Mouse (Mus musculus): Measurements from ENCODE around the gene Gm21119.
"Not testable (repeated sequence)": the region's sequence is repeated elsewhere in the genome, so short reads cannot be mapped to it uniquely, and the experiment has no call there.

Gm21119 gene

DNA sequence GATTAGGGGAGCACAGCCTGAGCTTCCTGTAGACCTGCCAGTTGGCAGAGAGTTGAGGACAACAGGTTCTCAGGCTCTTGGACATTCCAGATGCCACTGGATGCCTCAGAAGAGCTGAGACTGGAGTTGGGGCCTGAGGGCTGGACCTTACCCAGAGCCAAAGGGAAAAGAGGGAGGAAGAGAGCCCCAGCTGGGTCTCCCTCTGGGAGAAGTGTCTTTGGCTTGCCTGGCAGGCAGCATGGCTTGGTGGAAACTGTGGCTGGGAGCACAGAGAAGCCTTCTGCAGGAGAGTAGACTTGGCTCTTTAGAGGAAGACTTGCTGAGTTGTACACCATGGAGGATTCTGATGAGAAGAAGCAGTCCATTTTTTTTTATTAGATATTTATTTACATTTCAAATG lies 38.3 kb downstream of the Gm21119 start:
- DNase-seq (ENCODE audit: low read depth), result not testable (repeated sequence)

DNA sequence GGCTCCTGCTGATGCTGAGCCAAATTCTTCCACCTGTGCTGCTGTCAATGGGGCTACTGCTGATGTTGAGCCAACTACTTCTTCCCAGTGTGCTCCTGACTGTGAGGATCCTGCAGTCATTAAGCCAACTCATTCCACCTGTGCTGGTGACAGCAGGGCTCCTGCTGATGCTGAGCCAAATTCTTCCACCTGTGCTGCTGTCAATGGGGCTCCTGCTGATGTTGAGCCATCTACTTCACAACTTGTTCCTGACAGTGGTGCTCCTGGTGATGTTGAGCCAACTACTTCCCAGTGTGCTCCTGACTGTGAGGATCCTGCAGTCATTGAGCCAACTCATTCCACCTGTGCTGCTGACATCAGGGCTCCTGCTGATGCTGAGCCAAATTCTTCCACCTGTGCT lies 63.7 kb downstream of the Gm21119 start:
- not testable (repeated sequence) for DNase-seq (ENCODE audit: low read depth)
